Mouse (Mus musculus) heart, embryonic 11.5 days (tissue): ENCODE data around the gene Gm20388. TPM values are rescaled to one million over a fixed set of nuclear protein-coding genes. Genes with fewer than 3 reads are reported as not detected.

ENCODE experiments used
- ATAC-seq: fragments of 200-750 bp; cut with Nextera tagmentation; replicated peaks from 2 replicates; pipeline ENCODE4 v1.8.0; 2017; ENCODE audit warnings: moderate library complexity; ENCODE audit not compliant: insufficient number of reproducible peaks, low FRiP score, low TSS enrichment
- H3K27ac ChIP-seq: fragments of 300-500 bp; sonication (generic); 2 replicates; pipeline ENCODE4 v1.5.1; 2014; ENCODE audit warnings: mild to moderate bottlenecking, low read depth, low read length
- H3K27me3 ChIP-seq: fragments of 300-500 bp; sonication (generic); 2 replicates; pipeline ENCODE4 v1.6.1; 2014; ENCODE audit warnings: mild to moderate bottlenecking, low read length, mixed read lengths; ENCODE audit not compliant: control insufficient read depth, insufficient read depth
- H3K36me3 ChIP-seq: fragments of 300-500 bp; sonication (generic); 2 replicates; pipeline ENCODE4 v1.6.1; 2014; ENCODE audit warnings: mild to moderate bottlenecking, low read length, moderate library complexity, mixed read lengths; ENCODE audit not compliant: control insufficient read depth, insufficient read depth
- H3K4me1 ChIP-seq: fragments of 300-500 bp; sonication (generic); 2 replicates; pipeline ENCODE4 v1.6.1; 2014; ENCODE audit warnings: low read length; ENCODE audit not compliant: control insufficient read depth, insufficient read depth
- H3K4me2 ChIP-seq: fragments of 300-500 bp; sonication (generic); 2 replicates; pipeline ENCODE4 v1.6.1; 2014; ENCODE audit warnings: mild to moderate bottlenecking, moderate library complexity
- H3K4me3 ChIP-seq: fragments of 300-500 bp; sonication (generic); 2 replicates; pipeline ENCODE4 v1.5.1; 2014; ENCODE audit warnings: low read depth, low read length
- H3K9ac ChIP-seq: fragments of 300-500 bp; sonication (generic); 2 replicates; pipeline ENCODE4 v1.6.1; 2014; ENCODE audit warnings: mild to moderate bottlenecking, low read depth, low read length, moderate library complexity
- H3K9me3 ChIP-seq: fragments of 300-500 bp; sonication (generic); replicated peaks from 2 replicates; pipeline ENCODE4 v1.6.1; 2016; ENCODE audit warnings: low read length; ENCODE audit not compliant: control insufficient read depth
- WGBS: fragments of 180-500 bp; shearing (Covaris S2); extraction: QIAGEN DNeasy Blood & Tissue Kit; methylation state at CpG from one replicate; pipeline ENCODE4 v1.1.7; 2014; ENCODE audit not compliant: insufficient replicate concordance; 5-methylcytosine and 5-hydroxymethylcytosine counted together
- polyA plus RNA-seq: library from polyadenylated mRNA; unstranded; fragments of >200 nt; fragmentation: Nextera tagmentation; extraction: Ambion mirVana; gene quantifications from 2 replicates; pipeline ENCODE4 v1.2.1, GENCODE M21; 2014

Gm20388 gene
- polyA plus RNA-seq, 1 experiment from 2014 or later: 6.4 TPM

DNA sequence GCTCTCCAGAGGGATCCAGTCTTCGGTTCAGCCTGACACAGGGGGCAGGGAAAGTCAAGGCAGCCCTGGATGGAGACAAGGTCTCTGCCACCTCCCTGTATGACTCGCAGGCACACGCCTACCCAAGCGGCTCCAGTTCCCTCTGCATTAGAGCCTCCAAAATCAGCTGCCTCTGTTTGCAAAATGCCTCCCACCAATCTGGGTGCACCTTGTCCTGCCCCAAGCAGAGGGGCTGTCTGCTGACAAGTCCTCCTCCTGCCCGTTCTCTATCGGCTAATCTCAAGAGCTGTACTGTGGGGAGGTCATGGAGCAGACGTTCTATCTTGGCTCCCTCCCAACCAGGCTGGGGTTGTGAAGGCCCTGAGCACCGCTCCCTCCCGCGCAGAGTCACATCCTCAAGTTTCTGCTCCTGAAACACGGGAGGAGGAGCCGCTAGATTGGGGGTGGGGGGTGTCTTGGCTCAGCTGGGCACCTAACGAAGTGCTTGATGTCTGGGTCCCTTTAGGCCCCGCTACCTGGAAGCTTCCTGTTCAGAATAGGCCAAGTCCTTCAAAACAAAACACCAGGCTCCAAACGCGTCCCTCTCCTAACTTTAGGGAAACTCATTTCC is 2564.4 kb downstream of the Gm20388 start:
- H3K4me1 ChIP-seq: peaks cover 12% of the 10 kb centered on the region
- H3K36me3 ChIP-seq: peaks cover 6% of the 10 kb centered on the region; the same call in 1 of the 2 replicates
- H3K9me3 ChIP-seq: no peaks in the 10 kb centered on the region
- H3K4me3 ChIP-seq: peak overlapping the region; percentile 100
- no peaks in the 10 kb centered on the region for H3K27me3 ChIP-seq
- peak overlapping the region; percentile 95 for H3K4me2 ChIP-seq
- 7% methylated on average over 16 of the region's 16 CpGs for WGBS
- no peak; the same call in 1 of the 2 replicates for ATAC-seq
- peak overlapping the region; percentile 84 for H3K27ac ChIP-seq
- peak overlapping the region; percentile 93 for H3K9ac ChIP-seq

DNA sequence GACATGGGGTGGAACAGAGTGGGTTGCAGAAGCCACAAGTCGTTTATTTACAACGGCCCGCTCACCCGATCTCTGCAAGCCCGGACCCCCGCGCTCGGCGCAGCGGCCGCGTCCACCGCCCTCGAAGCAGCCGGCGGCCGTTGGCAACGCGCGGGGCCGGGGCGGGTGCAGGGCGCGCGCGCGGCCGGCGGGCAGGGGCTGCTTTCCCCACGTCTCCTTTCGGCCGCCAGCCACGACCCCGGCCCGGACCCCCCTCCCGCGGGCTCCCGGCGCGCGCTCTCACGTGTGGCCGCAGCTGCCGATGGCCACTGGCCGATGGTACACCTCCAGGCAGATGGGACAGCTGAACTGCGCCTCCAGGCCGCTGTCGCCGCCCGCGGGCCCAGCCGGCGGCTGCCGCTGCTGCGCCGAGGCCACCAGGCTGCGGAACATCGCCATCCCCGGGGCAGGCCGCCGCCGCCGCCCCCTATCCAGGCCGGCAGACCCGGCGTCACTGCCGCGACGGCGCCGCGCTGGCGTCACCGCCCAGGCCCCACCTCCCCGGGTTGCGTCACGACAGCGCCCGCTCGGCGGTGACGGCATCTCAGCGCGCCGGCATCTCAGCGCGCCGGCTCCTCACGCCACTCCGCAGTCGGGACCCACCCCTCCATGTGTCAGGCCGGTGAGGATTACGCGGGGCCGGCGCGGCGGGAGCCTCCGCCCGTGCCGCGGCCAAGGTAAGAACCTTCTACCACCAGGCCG is 2565.1 kb downstream of the Gm20388 start, which contains the start of the genes Rnf166 and Ctu2:
Rnf166 (minus strand) TSS at position 485 of the 741 bp plus-strand sequence.
Ctu2 (plus strand) TSS at position 564 of the 741 bp plus-strand sequence.
- peak within 1 kb of the TSS; percentile 93 for H3K9ac ChIP-seq
- peak within 1 kb of the TSS; percentile 95 for H3K4me2 ChIP-seq
- peak within 1 kb of the TSS; percentile 84 for H3K27ac ChIP-seq
- H3K36me3 ChIP-seq: peaks cover 7% of the 10 kb centered on the region
- H3K27me3 ChIP-seq: no peaks in the 10 kb centered on the region
- no peaks in the 10 kb centered on the region for H3K9me3 ChIP-seq
- peak within 1 kb of the TSS; percentile 100 for H3K4me3 ChIP-seq
- WGBS: under 1% methylated on average over 80 of the region's 103 CpGs
- peaks cover 12% of the 10 kb centered on the region for H3K4me1 ChIP-seq
- ATAC-seq: peak; percentile 86

DNA sequence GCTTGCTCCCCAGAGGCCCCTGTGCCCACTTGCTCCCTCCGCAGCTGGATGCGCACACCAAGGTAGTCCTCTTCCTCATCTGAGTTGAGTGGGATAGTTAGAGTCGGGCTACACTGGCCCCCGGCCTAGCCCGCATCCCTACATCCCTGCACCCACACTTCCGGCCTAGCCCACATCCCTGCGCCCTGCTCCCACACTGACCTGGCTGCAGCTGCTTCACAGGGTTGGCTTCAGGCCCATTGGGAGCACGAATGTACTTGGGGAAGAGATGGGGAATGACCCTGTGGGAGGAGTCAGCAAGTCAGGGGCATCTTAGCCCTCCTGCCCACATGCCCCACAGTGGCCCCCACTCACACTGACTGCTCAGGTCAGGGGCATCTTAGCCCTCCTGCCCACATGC is 2571.8 kb downstream of the Gm20388 start:
- Histone ChIP-seq H3K27me3 (no peaks in the 10 kb centered on the region), H3K9ac (no peak overlapping the region), H3K9me3 (no peaks in the 10 kb centered on the region), H3K4me3 (no peak overlapping the region), H3K4me2 (no peak overlapping the region), H3K4me1 (no peaks in the 10 kb centered on the region), H3K27ac (no peak overlapping the region), H3K36me3 (peaks cover 62% of the 10 kb centered on the region)
- ATAC-seq: no peak
- WGBS: 98% methylated on average over 8 of the region's 8 CpGs

DNA sequence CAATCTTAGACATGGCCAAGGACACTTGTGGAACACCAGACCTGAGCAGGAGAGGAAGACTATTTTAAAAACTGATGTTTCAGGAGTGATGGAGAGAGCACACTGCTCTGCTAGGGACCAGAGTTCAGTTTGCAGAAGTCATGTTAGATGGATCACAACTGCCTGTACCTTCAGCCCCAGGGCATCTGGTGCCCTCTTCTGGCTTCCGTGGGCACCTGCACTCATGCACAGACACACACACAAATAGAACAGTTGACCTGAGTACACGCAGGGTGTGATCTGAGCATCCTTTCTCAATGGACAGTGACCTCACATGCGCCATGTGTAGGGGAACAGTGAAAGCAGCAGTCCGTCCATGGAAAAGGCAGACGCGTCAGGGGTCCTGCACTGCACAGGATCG is 2573.2 kb downstream of the Gm20388 start:
- Histone ChIP-seq H3K4me3 (no peak overlapping the region), H3K36me3 (peaks cover 60% of the 10 kb centered on the region), H3K4me1 (no peaks in the 10 kb centered on the region), H3K9me3 (no peaks in the 10 kb centered on the region), H3K27me3 (no peaks in the 10 kb centered on the region), H3K27ac (no peak overlapping the region), H3K4me2 (no peak overlapping the region), H3K9ac (no peak overlapping the region)
- WGBS: 95% methylated on average over 7 of the region's 7 CpGs
- ATAC-seq: no peak

GRCm38 (mm10) chr8:122484831-122485230 is 2574.2 kb downstream of the Gm20388 start:
- no peak overlapping the region for H3K4me2 ChIP-seq
- 87% methylated on average over 12 of the region's 12 CpGs for WGBS
- no peaks in the 10 kb centered on the region for H3K9me3 ChIP-seq
- no peaks in the 10 kb centered on the region for H3K4me1 ChIP-seq
- H3K27ac ChIP-seq: no peak overlapping the region
- H3K27me3 ChIP-seq: no peaks in the 10 kb centered on the region
- no peak overlapping the region for H3K9ac ChIP-seq
- no peak for ATAC-seq
- peaks cover 69% of the 10 kb centered on the region for H3K36me3 ChIP-seq
- H3K4me3 ChIP-seq: no peak overlapping the region

- no peaks in the 10 kb centered on the region for H3K4me1 ChIP-seq
- H3K9ac ChIP-seq: no peak overlapping the region
- 93% methylated on average over 9 of the region's 9 CpGs for whole genome bisulfite sequencing
- ATAC-seq: no peak
- no peaks in the 10 kb centered on the region for H3K9me3 ChIP-seq
- no peaks in the 10 kb centered on the region for H3K27me3 ChIP-seq
- peaks cover 64% of the 10 kb centered on the region for H3K36me3 ChIP-seq
- no peak overlapping the region for H3K27ac ChIP-seq
- H3K4me3 ChIP-seq: no peak overlapping the region
- H3K4me2 ChIP-seq: no peak overlapping the region
Observed at GRCm38 (mm10) chr8:122488387-122488786, 2577.7 kb downstream of the Gm20388 start.

GRCm38 (mm10) chr8:122497016-122497734 is 2586.5 kb downstream of the Gm20388 start:
- H3K27me3 ChIP-seq: no peaks in the 10 kb centered on the region
- no peak overlapping the region for H3K27ac ChIP-seq
- H3K36me3 ChIP-seq: peaks cover 47% of the 10 kb centered on the region
- WGBS: 80% methylated on average over 12 of the region's 12 CpGs
- no peaks in the 10 kb centered on the region for H3K9me3 ChIP-seq
- H3K4me2 ChIP-seq: no peak overlapping the region
- no peak overlapping the region for H3K4me3 ChIP-seq
- H3K4me1 ChIP-seq: no peaks in the 10 kb centered on the region
- ATAC-seq: no peak
- no peak overlapping the region for H3K9ac ChIP-seq

DNA sequence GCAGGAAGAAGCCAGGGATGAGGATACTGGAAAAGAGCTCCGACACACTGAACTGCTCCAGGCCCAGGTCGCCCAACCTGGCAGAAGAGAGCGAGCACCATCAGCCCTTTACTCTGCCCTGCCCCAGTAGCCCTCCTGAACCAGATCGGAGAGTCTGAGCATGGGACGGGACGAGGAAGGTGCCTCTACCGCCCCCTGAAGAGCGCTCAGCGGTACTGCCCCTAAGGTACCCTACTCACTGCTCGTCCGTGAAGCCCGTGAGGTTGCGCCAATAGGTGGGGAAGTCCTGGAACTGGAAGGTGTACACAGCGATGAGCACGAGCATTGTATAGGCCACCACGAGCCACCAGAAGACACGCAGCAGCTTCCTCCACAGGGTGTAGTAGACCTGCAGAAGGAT is 2587.3 kb downstream of the Gm20388 start:
- no peak for ATAC-seq
- Histone ChIP-seq H3K27ac (no peak overlapping the region), H3K27me3 (no peaks in the 10 kb centered on the region), H3K4me2 (no peak overlapping the region), H3K4me3 (no peak overlapping the region), H3K9me3 (no peaks in the 10 kb centered on the region), H3K36me3 (peaks cover 45% of the 10 kb centered on the region), H3K9ac (no peak overlapping the region), H3K4me1 (no peaks in the 10 kb centered on the region)
- WGBS: 72% methylated on average over 17 of the region's 17 CpGs
